Mouse (Mus musculus): ENCODE measurements around the gene Disp1.

Disp1 gene

GRCm38 (mm10) chr1:183220796-183221718 lies at the start of gene Disp1:
Gene Disp1 (minus strand): TSS chr1:183221522.
- peak; percentile 79 to 84 for DNase-seq

- no peak for DNase-seq
These were observed 46.3 kb upstream of the Disp1 start for GRCm38 (mm10) chr1:183267666-183268065.

- peak; percentile 23 to 27 for DNase-seq
These were observed 44.7 kb upstream of the Disp1 start for GRCm38 (mm10) chr1:183265921-183266467.

GRCm38 (mm10) chr1:183264145-183265008 lies 43.1 kb upstream of the Disp1 start:
- DNase-seq, result no peak

GRCm38 (mm10) chr1:183252574-183252973 lies 31.3 kb upstream of the Disp1 start:
- no peak for DNase-seq

- no peak for DNase-seq
These were observed 30.5 kb upstream of the Disp1 start for GRCm38 (mm10) chr1:183251818-183252217.

- no peak for DNase-seq
These were observed 29.3 kb upstream of the Disp1 start for GRCm38 (mm10) chr1:183250612-183251011.

- DNase-seq, result no peak
These were observed 26.8 kb upstream of the Disp1 start for GRCm38 (mm10) chr1:183248144-183248543.

GRCm38 (mm10) chr1:183243293-183243692 lies 22.0 kb upstream of the Disp1 start:
- no peak for DNase-seq

GRCm38 (mm10) chr1:183237901-183238300 lies 16.6 kb upstream of the Disp1 start:
- peak; percentile 6 to 12 for DNase-seq

- no peak for DNase-seq
These were observed 15.1 kb upstream of the Disp1 start for GRCm38 (mm10) chr1:183236460-183236859.

GRCm38 (mm10) chr1:183233679-183234174 lies 12.4 kb upstream of the Disp1 start:
- no peak for DNase-seq

GRCm38 (mm10) chr1:183232985-183233678 lies 11.8 kb upstream of the Disp1 start:
- DNase-seq, result no peak

- no peak for DNase-seq
These were observed 6.1 kb upstream of the Disp1 start for GRCm38 (mm10) chr1:183227469-183227868.

- DNase-seq, result no peak
These were observed 2.3 kb downstream of the Disp1 start for GRCm38 (mm10) chr1:183219021-183219420.

GRCm38 (mm10) chr1:183216691-183217090 lies 4.6 kb downstream of the Disp1 start:
- DNase-seq, result no peak

- DNase-seq, result no peak
These were observed 5.6 kb downstream of the Disp1 start for GRCm38 (mm10) chr1:183215706-183216105.

GRCm38 (mm10) chr1:183213850-183214249 lies 7.5 kb downstream of the Disp1 start:
- DNase-seq, result no peak

GRCm38 (mm10) chr1:183212757-183213211 lies 8.5 kb downstream of the Disp1 start:
- DNase-seq, result no peak

GRCm38 (mm10) chr1:183210115-183210514 lies 11.2 kb downstream of the Disp1 start:
- no peak for DNase-seq

GRCm38 (mm10) chr1:183207623-183208022 lies 13.7 kb downstream of the Disp1 start:
- no peak for DNase-seq

- no peak for DNase-seq
These were observed 14.2 kb downstream of the Disp1 start for GRCm38 (mm10) chr1:183207141-183207540.

Measured in B cell, adult 2 months (primary cell).